Mouse (Mus musculus) heart, embryonic 13.5 days (tissue): Measurements from ENCODE around the gene Tbx3. TPM values are rescaled to one million over a fixed set of nuclear protein-coding genes. Genes with fewer than 3 reads are reported as not detected.

ENCODE experiments used
- ATAC-seq: fragments of 200-750 bp; cut with Nextera tagmentation; 2 replicates; pipeline ENCODE4 v1.8.0; 2017; ENCODE audit warnings: moderate TSS enrichment; ENCODE audit not compliant: insufficient number of reproducible peaks, low FRiP score, low TSS enrichment; ENCODE audit errors: extremely low read depth
- H3K27ac ChIP-seq: fragments of 300-500 bp; sonication (generic); replicated peaks from 2 replicates; pipeline ENCODE4 v1.5.1; 2015; ENCODE audit warnings: moderate library complexity, mild to moderate bottlenecking, inconsistent platforms
- H3K27me3 ChIP-seq: fragments of 300-500 bp; sonication (generic); replicated peaks from 2 replicates; pipeline ENCODE4 v1.6.1; 2015; ENCODE audit warnings: mild to moderate bottlenecking, inconsistent platforms
- H3K36me3 ChIP-seq: fragments of 300-500 bp; sonication (generic); 2 replicates; pipeline ENCODE4 v1.6.1; 2015; ENCODE audit warnings: mild to moderate bottlenecking, inconsistent platforms
- H3K4me1 ChIP-seq: fragments of 300-500 bp; sonication (generic); 2 replicates; pipeline ENCODE4 v1.6.1; 2015; ENCODE audit warnings: inconsistent platforms
- H3K4me2 ChIP-seq: fragments of 300-500 bp; sonication (generic); 2 replicates; pipeline ENCODE4 v1.6.1; 2015; ENCODE audit warnings: inconsistent platforms, mild to moderate bottlenecking, moderate library complexity
- H3K4me3 ChIP-seq: fragments of 300-500 bp; sonication (generic); 2 replicates; pipeline ENCODE4 v1.5.1; 2015; ENCODE audit warnings: moderate library complexity, mild to moderate bottlenecking, inconsistent platforms
- H3K9ac ChIP-seq: fragments of 300-500 bp; sonication (generic); 2 replicates; pipeline ENCODE4 v1.6.1; 2015; ENCODE audit warnings: inconsistent platforms, mild to moderate bottlenecking, moderate library complexity
- H3K9me3 ChIP-seq: fragments of 300-500 bp; sonication (generic); 2 replicates; pipeline ENCODE4 v1.6.1; 2016; ENCODE audit warnings: inconsistent platforms
- WGBS: fragments of 180-500 bp; shearing (Covaris S2); methylation state at CpG from one replicate; pipeline ENCODE4 v1.1.7; 2015; ENCODE audit warnings: mixed read lengths; 5-methylcytosine and 5-hydroxymethylcytosine counted together
- polyA plus RNA-seq: library from polyadenylated mRNA; unstranded; fragments of >200 nt; fragmentation: Nextera tagmentation; extraction: Ambion mirVana; gene quantifications from 2 replicates; pipeline ENCODE4 v1.2.1, GENCODE M21; 2015

The Tbx3 gene
- polyA plus RNA-seq, 1 experiment from 2014 or later = 12.8 TPM

- Histone ChIP-seq H3K27ac (no peak overlapping the region), H3K4me2 (peak overlapping the region; percentile 13; the same call in 1 of the 2 replicates), H3K9ac (no peak overlapping the region), H3K27me3 (peaks cover 100% of the 10 kb centered on the region), H3K4me1 (peaks cover under 1% of the 10 kb centered on the region; the same call in 1 of the 2 replicates), H3K36me3 (no peaks in the 10 kb centered on the region), H3K4me3 (no peak overlapping the region), H3K9me3 (no peaks in the 10 kb centered on the region)
- ATAC-seq = no peak
- WGBS = 2% methylated on average over 13 of the region's 13 CpGs
Measured at GRCm38 (mm10) chr5:119662326-119662725, 8.1 kb upstream of the Tbx3 start.

- H3K27me3 ChIP-seq = peaks cover 100% of the 10 kb centered on the region
- no peak overlapping the region for H3K9ac ChIP-seq
- H3K4me3 ChIP-seq = no peak overlapping the region
- H3K9me3 ChIP-seq = no peaks in the 10 kb centered on the region
- H3K36me3 ChIP-seq = no peaks in the 10 kb centered on the region
- H3K4me1 ChIP-seq = peaks cover 5% of the 10 kb centered on the region
- no peak for ATAC-seq
- peak overlapping the region; percentile 13; the same call in 1 of the 2 replicates for H3K4me2 ChIP-seq
- WGBS = 5% methylated on average over 12 of the region's 12 CpGs
- H3K27ac ChIP-seq = no peak overlapping the region
Measured at GRCm38 (mm10) chr5:119662731-119663130, 7.7 kb upstream of the Tbx3 start.

DNA sequence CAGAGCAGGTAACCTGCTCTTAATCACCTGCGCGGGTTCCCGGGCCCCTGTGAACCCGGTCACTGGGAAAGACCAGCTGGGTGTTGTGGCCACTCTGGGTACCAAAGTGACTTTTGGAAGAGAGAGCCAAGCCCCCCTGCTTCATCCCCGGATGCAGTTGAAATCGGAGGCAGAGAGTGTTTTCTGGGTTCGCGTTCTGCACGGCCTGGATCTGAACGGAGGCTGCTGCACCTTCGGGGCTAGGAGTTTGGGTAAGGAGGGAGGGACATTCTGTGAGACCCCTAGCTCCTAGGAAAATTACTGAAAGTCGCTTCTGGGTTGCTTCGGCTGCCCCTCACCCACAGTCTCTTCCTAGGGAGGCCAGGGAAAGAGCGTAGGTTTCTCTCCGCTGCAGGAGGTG, 7.2 kb upstream of the Tbx3 start:
- Histone ChIP-seq H3K9me3 (no peaks in the 10 kb centered on the region), H3K4me2 (peak overlapping the region; percentile 17; the same call in 1 of the 2 replicates), H3K4me1 (peaks cover 10% of the 10 kb centered on the region), H3K27ac (no peak overlapping the region), H3K36me3 (no peaks in the 10 kb centered on the region), H3K4me3 (no peak overlapping the region; the same call in 1 of the 2 replicates), H3K9ac (no peak overlapping the region), H3K27me3 (peaks cover 100% of the 10 kb centered on the region)
- WGBS = 3% methylated on average over 15 of the region's 15 CpGs
- no peak for ATAC-seq

DNA sequence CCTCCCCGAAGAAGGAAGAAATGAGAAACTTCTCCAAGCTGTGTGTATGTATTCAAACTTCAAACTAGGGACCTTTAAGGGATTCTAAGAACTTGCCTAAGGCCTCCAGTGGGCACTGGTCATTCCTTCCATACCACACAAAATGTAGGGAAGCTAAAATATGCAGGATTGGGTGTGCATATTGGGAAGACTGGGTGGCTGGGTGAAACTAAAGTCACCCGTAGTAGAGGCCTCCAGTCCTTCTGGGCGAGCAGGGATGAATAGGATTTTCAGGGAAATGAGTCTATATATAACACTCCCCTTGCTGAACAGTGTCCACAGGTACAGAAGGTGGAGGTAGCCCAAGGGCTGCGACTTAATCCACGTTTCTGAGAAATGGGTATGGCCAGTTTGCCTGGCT, 6.7 kb upstream of the Tbx3 start:
- no peak for ATAC-seq
- H3K9me3 ChIP-seq = no peaks in the 10 kb centered on the region

GRCm38 (mm10) chr5:119665739-119666138, 4.7 kb upstream of the Tbx3 start:
- no peak overlapping the region for H3K4me3 ChIP-seq
- H3K9ac ChIP-seq = no peak overlapping the region
- peaks cover 92% of the 10 kb centered on the region for H3K27me3 ChIP-seq
- no peak for ATAC-seq
- no peaks in the 10 kb centered on the region for H3K36me3 ChIP-seq
- no peak overlapping the region for H3K4me2 ChIP-seq
- H3K27ac ChIP-seq = no peak overlapping the region
- peaks cover 28% of the 10 kb centered on the region for H3K4me1 ChIP-seq
- H3K9me3 ChIP-seq = no peaks in the 10 kb centered on the region
- 23% methylated on average over 6 of the region's 6 CpGs for WGBS

More for the DNA sequence above, 6.7 kb upstream of the Tbx3 start:
- H3K27me3 ChIP-seq = peaks cover 100% of the 10 kb centered on the region
- 13% methylated on average over 5 of the region's 5 CpGs for WGBS
- H3K27ac ChIP-seq = no peak overlapping the region
- H3K4me1 ChIP-seq = peaks cover 15% of the 10 kb centered on the region
- no peaks in the 10 kb centered on the region for H3K36me3 ChIP-seq
- no peak overlapping the region for H3K4me3 ChIP-seq
- no peak overlapping the region for H3K4me2 ChIP-seq
- no peak overlapping the region for H3K9ac ChIP-seq

DNA sequence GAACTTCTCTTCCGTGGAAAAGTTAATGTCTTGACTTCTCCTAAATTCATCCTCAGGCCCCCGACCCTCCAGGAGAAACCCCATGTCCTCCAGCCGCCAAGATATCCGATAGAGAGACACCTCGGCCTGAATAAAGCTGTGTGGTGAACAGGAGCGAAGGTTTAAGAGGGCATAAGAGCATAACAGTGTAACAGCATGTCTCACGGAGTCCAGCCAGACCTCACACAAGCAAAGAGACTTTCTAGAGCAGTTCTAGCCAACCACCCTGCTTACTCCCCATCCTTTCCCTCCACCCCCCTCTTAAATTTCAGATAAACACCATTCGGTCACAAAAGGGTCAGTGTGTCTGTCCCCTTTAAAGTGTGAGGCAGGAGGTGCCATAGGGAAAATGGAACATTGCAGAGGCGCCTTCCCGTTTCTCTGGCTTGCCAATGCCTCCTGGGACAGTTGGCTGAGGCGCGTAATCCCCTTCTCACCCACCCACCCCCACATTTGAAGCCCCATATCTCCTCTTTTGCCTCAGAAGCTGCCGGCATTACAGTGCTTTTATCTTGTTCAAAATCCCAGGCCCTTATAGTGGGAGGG, 3.0 kb upstream of the Tbx3 start:
- Histone ChIP-seq H3K36me3 (no peaks in the 10 kb centered on the region), H3K9ac (no peak overlapping the region), H3K9me3 (no peaks in the 10 kb centered on the region), H3K4me3 (no peak overlapping the region), H3K4me2 (no peak overlapping the region; the same call in 1 of the 2 replicates), H3K27me3 (peaks cover 87% of the 10 kb centered on the region), H3K4me1 (peaks cover 33% of the 10 kb centered on the region), H3K27ac (0 out of 2 replicates have a peak overlapping the region, but pooled peaks have one; percentile 39)
- WGBS = 13% methylated on average over 13 of the region's 13 CpGs
- no peak for ATAC-seq

DNA sequence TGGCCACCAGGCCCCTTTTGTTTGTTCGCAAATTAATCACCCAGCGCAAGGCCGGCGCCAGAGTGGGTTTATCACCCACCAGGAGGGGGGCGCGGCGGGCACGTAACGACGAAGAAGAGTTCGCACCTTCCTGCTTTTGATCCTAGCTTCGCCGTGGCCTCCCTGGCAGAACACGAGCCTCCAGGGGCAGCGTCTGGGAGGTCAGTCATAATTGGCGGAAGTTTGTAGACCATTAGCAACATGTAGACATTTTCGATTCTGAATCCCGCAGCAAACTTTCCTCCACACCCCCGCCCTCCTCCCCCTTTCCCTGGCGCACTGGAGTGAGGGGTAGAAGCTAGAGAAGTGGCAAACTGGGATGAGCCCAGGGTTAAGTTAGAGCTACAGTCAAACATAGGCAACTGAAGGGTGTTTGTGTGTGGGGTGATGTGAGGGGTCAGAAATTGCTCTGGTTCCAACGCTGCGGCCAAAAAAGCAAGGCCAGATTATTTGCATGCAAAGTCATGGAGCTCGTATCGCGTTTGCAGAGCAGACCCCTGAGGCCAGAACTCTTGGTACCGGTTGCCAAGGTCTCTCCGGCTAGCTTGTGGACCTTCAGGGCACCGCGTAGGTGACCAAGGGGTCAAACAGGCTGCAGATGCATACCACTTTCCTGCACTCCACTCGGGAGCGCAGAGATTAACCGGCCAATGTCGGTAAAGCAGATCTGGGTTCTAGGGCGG, 2.1 kb upstream of the Tbx3 start:
- H3K36me3 ChIP-seq = no peaks in the 10 kb centered on the region
- peaks cover 81% of the 10 kb centered on the region for H3K27me3 ChIP-seq
- peak overlapping the region; percentile 86; the same call in 1 of the 2 replicates for H3K9ac ChIP-seq
- H3K4me2 ChIP-seq = peak overlapping the region; percentile 83
- no peaks in the 10 kb centered on the region for H3K9me3 ChIP-seq
- peak overlapping the region; percentile 57 for H3K4me3 ChIP-seq
- no peak for ATAC-seq
- H3K4me1 ChIP-seq = peaks cover 33% of the 10 kb centered on the region
- WGBS = 16% methylated on average over 34 of the region's 34 CpGs
- peak overlapping the region; percentile 39 for H3K27ac ChIP-seq

DNA sequence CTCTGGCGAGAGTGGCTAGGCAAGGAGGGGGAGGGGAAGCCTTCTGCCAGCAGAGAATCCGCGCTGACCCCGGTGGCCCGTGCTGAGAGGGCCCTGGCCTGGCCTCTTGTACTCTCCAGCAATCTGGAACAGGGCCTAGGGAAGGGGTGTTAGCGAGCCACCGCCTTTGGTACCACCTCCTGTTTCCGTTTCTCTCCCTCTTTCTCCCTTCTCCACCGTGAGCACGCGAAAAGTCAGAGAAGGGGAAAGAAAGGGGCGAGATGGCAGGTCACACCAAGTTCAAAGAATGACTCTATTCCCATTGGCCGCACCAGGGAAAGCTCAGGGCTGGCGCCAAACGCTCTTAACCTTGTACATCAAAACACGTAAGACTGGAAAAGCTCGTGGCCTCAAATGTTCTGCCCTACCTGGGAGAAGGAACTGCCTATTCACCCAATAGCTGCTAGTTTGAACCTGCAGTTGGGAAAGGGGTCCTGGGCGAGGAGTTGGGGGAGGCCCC, 1.5 kb upstream of the Tbx3 start:
- Histone ChIP-seq H3K9me3 (no peaks in the 10 kb centered on the region), H3K9ac (peak overlapping the region; percentile 86), H3K4me2 (peak overlapping the region; percentile 83), H3K36me3 (no peaks in the 10 kb centered on the region), H3K27me3 (peaks cover 80% of the 10 kb centered on the region), H3K4me1 (peaks cover 33% of the 10 kb centered on the region), H3K27ac (peak overlapping the region; percentile 90), H3K4me3 (peak overlapping the region; percentile 57)
- ATAC-seq = no peak
- WGBS = 8% methylated on average over 18 of the region's 18 CpGs

DNA sequence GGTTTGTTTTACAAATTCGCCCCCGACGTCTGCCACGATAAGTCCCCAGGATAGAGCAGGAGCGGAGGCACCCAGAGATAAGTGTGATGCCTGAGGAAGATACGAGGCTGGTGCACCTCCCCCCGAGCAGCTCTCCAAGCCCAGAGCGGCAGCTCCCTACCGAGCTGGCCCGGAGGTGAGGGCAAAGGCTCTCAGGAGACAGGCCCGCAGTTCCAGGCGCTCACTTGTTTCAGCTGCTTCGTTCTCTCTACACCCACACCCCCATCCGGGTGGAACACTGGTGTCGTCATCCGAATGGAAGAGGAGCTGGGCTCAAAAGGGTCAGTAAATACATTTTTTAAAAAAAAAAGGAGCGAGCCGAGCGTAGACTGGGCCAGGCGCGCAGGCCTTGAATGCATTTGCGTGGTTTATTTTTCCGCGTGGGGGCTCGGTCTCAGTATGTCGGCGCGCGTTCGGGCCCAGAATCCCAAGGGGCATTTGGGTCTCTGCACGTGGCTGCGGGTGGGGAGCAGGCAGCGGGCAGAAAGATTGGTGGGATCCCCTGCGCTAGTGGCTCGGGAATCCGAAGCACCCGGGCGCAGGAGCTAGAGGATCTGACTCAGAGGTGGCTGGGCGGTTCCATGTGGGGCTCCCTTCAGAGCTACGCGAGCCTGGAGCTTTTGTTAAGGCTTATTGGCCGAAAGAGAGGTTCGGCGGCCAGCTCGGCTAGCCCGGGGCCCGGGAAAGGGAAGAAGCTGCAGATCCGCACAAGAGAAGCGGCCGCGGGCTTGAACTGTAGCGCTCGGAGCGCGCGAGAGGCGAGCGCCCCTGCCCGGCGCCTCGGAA, 516 bp upstream of the Tbx3 start:
- H3K27me3 ChIP-seq = peaks cover 80% of the 10 kb centered on the region
- H3K27ac ChIP-seq = peak overlapping the region; percentile 90
- peak overlapping the region; percentile 83 for H3K4me2 ChIP-seq
- no peaks in the 10 kb centered on the region for H3K9me3 ChIP-seq
- H3K36me3 ChIP-seq = no peaks in the 10 kb centered on the region
- H3K4me3 ChIP-seq = peak overlapping the region; percentile 57
- H3K9ac ChIP-seq = peak overlapping the region; percentile 86
- 1% methylated on average over 60 of the region's 61 CpGs for WGBS
- peak; percentile 25; the same call in 1 of the 2 replicates for ATAC-seq
- H3K4me1 ChIP-seq = peaks cover 33% of the 10 kb centered on the region

DNA sequence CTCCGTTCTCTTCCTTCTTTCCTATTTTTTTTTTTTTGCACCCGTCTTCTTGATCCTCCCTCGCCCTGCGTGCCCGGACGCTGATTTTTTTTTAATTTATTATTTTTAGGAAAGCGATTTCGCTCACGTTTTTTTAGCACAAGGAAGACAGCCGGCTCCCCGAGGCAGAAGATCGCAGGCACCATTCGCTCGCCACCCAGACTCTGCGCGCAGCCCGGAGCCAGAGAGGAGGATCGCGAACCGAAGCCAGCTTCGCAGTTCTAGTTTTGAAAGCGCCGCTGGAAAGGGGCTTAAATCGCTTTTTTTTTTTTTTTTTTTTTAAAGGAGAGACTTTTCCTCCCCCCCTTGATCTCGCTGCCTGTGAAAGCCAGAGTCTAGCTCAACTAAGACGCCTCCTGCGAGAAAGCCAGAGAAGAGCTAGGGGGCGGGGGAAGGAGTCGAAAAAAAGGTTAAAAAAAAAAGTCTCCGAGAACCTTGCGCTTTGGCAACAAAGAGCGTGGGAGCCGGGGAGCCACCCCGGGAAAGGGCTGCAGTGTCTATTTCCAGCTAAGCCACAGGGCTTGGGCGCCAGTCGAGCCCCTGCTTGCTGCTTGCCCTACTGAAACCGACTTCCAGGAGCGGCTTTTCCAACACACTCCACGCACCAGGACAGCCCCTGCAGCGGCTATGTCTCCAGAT, 794 bp downstream of the Tbx3 start:
- Histone ChIP-seq H3K4me2 (peak overlapping the region; percentile 83), H3K27me3 (peaks cover 80% of the 10 kb centered on the region), H3K9ac (peak overlapping the region; percentile 86), H3K36me3 (peaks cover 1% of the 10 kb centered on the region; the same call in 1 of the 2 replicates), H3K27ac (peak overlapping the region; percentile 90), H3K9me3 (no peaks in the 10 kb centered on the region), H3K4me1 (peaks cover 33% of the 10 kb centered on the region), H3K4me3 (peak overlapping the region; percentile 57)
- under 1% methylated on average over 40 of the region's 40 CpGs for WGBS
- ATAC-seq = no peak
